Mouse (Mus musculus) liver, embryonic 14.5 days (tissue): ENCODE results near the gene Abca7. TPM values are rescaled to one million over a fixed set of nuclear protein-coding genes. Genes with fewer than 3 reads are reported as not detected.

Experiments
- ATAC-seq: fragments of 200-750 bp; cut with Nextera tagmentation; 2 replicates; pipeline ENCODE4 v1.8.0; 2017; ENCODE audit warnings: moderate number of reproducible peaks, mild to moderate bottlenecking, moderate library complexity; ENCODE audit not compliant: insufficient read depth
- DNase-seq, 3 experiments: peaks; one replicate each; pipeline ENCODE4 v3.0.0-alpha.2; 2012 to 2013; ENCODE audit warnings: low read depth in 3 of 3, low spot score in 3 of 3
- H3K27ac ChIP-seq: fragments of 300-500 bp; sonication (generic); 2 replicates; pipeline ENCODE4 v1.5.1; 2014; ENCODE audit warnings: moderate library complexity, mild to moderate bottlenecking, control low read depth, inconsistent platforms
- H3K27me3 ChIP-seq: fragments of 300-500 bp; sonication (generic); 2 replicates; pipeline ENCODE4 v1.6.1; 2014; ENCODE audit warnings: mild to moderate bottlenecking, low read length, moderate library complexity; ENCODE audit not compliant: control insufficient read depth, insufficient read depth
- H3K36me3 ChIP-seq: fragments of 300-500 bp; sonication (generic); replicated peaks from 2 replicates; pipeline ENCODE4 v1.6.1; 2014; ENCODE audit warnings: low read depth; ENCODE audit not compliant: control insufficient read depth, insufficient read depth
- H3K4me1 ChIP-seq, 2 experiments: fragments of 200-500 bp in 1 of 2; fragments of 300-500 bp in 1 of 2; sonication (generic) in 1 of 2; replicated peaks; 2 replicates each; pipeline ENCODE4 v1.6.1; 2012 to 2014; ENCODE audit warnings: antibody characterized with exemption in 1 of 2, inconsistent platforms in 1 of 2, low read length in 1 of 2; ENCODE audit not compliant: control insufficient read depth in 2 of 2, insufficient read depth in 2 of 2
- H3K4me2 ChIP-seq: fragments of 300-500 bp; sonication (generic); 2 replicates; pipeline ENCODE4 v1.6.1; 2014; ENCODE audit warnings: low read depth, mild to moderate bottlenecking, control low read depth, moderate library complexity
- H3K4me3 ChIP-seq, 2 experiments: fragments of 200-500 bp in 1 of 2; fragments of 300-500 bp in 1 of 2; sonication (generic) in 1 of 2; 2 replicates each; pipeline ENCODE4 v1.5.1; 2012 to 2014; ENCODE audit warnings: low read depth in 2 of 2, low read length in 2 of 2, mild to moderate bottlenecking in 2 of 2, control low read depth in 1 of 2, inconsistent platforms in 1 of 2, moderate library complexity in 1 of 2; ENCODE audit not compliant: insufficient read depth in 1 of 2
- H3K9ac ChIP-seq: fragments of 300-500 bp; sonication (generic); replicated peaks from 2 replicates; pipeline ENCODE4 v1.6.1; 2014; ENCODE audit warnings: mild to moderate bottlenecking, control low read depth, moderate library complexity
- H3K9me3 ChIP-seq: fragments of 300-500 bp; sonication (generic); 2 replicates; pipeline ENCODE4 v1.6.1; 2016; ENCODE audit warnings: low read length, mixed read lengths; ENCODE audit not compliant: control insufficient read depth
- CTCF ChIP-seq: IDR thresholded peaks from 2 replicates; pipeline ENCODE4 v1.5.1; 2016; ENCODE audit warnings: antibody characterized with exemption, low read depth, control low read depth
- EP300 ChIP-seq: IDR thresholded peaks from 2 replicates; pipeline ENCODE4 v1.6.1; 2016; ENCODE audit warnings: antibody characterized with exemption, low read depth
- WGBS: fragments of 180-500 bp; shearing (Covaris S2); extraction: QIAGEN DNeasy Blood & Tissue Kit; methylation state at CpG from one replicate; pipeline ENCODE4 v1.1.7; 2014; ENCODE audit not compliant: insufficient replicate concordance; 5-methylcytosine and 5-hydroxymethylcytosine counted together
- polyA plus RNA-seq, 2 experiments: library from polyadenylated mRNA; depleted of rRNA in 1 of 2; stranded (reverse) in 1 of 2; unstranded in 1 of 2; fragments of >200 nt; fragmentation: Nextera tagmentation in 1 of 2; extraction: Ambion mirVana in 1 of 2; gene quantifications; 2 replicates each; pipeline versions ENCODE4 v1.2.1 to v1.2.3; 2012 to 2014

Gene Abca7
- polyA plus RNA-seq, 2 experiments = 4.9 to 11.2 TPM

DNA sequence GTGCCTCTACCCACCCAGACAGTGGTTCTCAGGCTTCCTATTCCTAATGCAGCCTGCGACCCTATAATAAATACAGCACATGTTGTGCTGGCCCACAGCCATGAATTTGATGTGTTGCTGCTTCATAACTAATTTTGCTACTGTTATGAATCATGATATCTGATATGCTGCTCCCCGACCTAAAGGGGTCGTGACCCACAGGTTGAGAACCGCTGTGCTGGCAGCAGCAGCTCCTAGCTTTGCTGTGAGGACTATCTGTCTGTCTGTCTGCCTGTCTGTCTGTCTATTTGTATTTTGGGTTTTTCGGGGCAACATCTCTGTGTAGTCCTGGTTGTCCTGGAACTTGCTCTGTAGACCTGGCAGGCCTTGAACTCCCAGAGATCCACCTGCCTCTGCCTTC is 27.5 kb downstream of the Abca7 start:
- Histone ChIP-seq H3K4me2 (no peak overlapping the region), H3K27ac (no peak overlapping the region), H3K9ac (no peak overlapping the region), H3K4me1 (peaks cover 13 to 15% of the 10 kb centered on the region in 2 experiments), H3K36me3 (no peaks in the 10 kb centered on the region; the same call in 1 of the 2 replicates), H3K27me3 (no peaks in the 10 kb centered on the region), H3K9me3 (no peaks in the 10 kb centered on the region), H3K4me3 (no peak overlapping the region)
- no peak for TF ChIP-seq EP300
- no peak for TF ChIP-seq CTCF
- ATAC-seq = no peak
- DNase-seq = no peak
- 74% methylated on average over 5 of the region's 5 CpGs for WGBS

DNA sequence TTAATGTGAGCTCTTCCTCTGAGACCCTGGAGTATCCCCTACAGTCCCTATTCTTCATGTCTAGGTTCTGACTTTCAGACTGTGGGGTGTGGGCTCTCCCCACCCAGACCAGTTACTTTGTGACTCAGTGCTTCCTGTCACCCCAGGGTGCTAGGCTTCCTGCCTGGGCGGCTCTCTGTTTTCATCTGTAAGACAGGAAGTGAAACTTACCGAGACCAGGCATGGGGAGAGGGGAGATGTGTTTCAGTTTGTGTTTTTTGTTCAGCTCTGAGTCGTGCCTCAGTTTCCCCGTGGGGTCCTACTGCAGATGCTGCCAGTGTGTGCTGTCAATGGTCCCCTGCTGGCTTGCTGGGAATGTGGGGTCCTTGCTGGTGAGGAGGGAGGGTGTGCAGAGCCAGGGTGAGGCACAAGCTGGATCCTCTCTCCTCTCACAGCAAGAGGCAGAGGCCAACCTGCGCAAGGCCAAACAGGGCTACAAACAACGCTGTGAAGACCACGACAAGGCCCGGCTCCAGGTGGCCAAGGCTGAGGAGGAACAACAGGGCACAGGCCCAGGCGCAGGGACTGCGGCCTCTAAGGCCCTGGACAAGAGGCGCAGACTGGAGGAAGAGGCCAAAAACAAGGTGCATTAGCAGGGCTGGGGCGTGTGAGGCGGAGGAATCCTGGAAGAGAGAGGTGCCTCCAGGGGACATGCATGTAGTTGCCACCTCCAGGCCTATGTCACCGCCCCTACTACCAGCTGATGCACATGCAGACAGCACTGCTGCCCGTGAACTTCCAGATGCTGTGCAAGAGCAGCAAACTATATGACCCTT is 28.1 kb downstream of the Abca7 start:
- Histone ChIP-seq H3K27ac (no peak overlapping the region), H3K9me3 (no peaks in the 10 kb centered on the region), H3K27me3 (no peaks in the 10 kb centered on the region), H3K4me3 (no peak overlapping the region), H3K4me1 (peaks cover 8 to 9% of the 10 kb centered on the region in 2 experiments), H3K36me3 (no peaks in the 10 kb centered on the region; the same call in none of the 2 replicates), H3K4me2 (no peak overlapping the region), H3K9ac (no peak overlapping the region)
- DNase-seq (no peak), ATAC-seq (no peak)
- 68% methylated on average over 15 of the region's 15 CpGs for WGBS
- no peak for TF ChIP-seq CTCF
- no peak for TF ChIP-seq EP300

DNA sequence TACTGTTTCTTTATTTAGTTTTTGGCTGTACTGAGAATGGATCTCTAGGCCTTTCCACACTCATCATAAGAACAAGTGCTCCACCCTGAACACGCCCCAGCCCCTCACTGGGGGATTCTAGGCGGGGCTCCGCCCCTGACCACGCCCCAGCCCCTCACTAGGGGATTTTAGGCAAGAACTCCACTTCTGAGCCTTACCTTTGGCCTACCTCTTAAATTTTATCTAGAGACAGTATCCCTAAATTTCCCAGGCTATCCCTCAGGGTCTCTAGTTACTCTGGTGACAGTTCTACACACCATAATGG is 28.7 kb downstream of the Abca7 start:
- Histone ChIP-seq H3K9me3 (no peaks in the 10 kb centered on the region), H3K36me3 (no peaks in the 10 kb centered on the region; the same call in none of the 2 replicates), H3K4me2 (no peak overlapping the region), H3K27ac (no peak overlapping the region), H3K4me3 (no peak overlapping the region), H3K27me3 (no peaks in the 10 kb centered on the region), H3K9ac (no peak overlapping the region), H3K4me1 (peaks cover 5 to 7% of the 10 kb centered on the region in 2 experiments)
- WGBS = 38% methylated on average over 4 of the region's 4 CpGs
- ATAC-seq = no peak
- TF ChIP-seq EP300 (no peak), CTCF (no peak)
- no peak for DNase-seq

DNA sequence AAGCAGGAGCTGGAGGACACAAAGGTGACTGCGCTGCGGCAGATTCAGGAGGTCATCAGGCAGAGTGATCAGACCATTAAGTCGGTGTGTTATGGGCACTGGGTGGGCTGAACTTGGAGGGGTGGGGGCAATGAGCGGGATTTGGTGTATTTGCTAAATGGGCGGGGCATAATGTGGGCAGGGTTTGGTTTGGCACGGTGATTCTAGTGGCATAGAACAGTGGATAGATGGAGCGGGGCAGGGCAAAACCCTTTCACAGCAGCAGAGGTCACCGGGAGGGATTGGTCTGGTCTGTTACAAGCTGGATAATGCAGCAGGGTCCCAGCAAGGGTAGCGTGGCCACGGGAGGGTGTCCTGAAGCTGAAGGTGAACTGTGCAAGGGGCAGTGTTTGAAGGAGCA is 29.2 kb downstream of the Abca7 start:
- H3K4me1 ChIP-seq = peaks cover 5 to 7% of the 10 kb centered on the region in 2 experiments
- H3K27ac ChIP-seq = no peak overlapping the region

DNA sequence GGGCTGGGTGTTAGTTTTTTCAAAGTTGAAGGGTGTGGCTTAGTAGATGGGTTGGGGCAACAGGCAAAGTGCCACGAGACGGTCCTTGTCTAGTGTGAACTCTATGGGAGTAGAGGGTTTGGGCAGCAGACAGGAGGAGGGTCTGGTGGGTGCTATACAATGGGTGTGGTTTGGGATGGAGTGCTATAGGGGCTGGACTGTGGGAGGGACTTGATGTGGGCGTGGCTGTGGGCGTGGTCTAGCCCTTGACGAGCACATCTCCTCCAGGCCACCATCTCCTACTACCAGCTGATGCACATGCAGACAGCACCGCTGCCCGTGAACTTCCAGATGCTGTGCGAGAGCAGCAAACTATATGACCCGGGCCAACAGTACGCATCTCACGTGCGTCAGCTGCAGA is 29.6 kb downstream of the Abca7 start:
- ATAC-seq = 0 out of 2 replicates have a peak, but pooled peaks have one; percentile 10
- DNase-seq = no peak
- 51% methylated on average over 12 of the region's 12 CpGs for WGBS
- no peak overlapping the region for H3K27ac ChIP-seq
- H3K4me2 ChIP-seq = no peak overlapping the region
- H3K36me3 ChIP-seq = no peaks in the 10 kb centered on the region; the same call in none of the 2 replicates
- no peaks in the 10 kb centered on the region for H3K9me3 ChIP-seq
- H3K9ac ChIP-seq = no peak overlapping the region
- H3K4me3 ChIP-seq = no peak overlapping the region
- peaks cover 5 to 7% of the 10 kb centered on the region in 2 experiments for H3K4me1 ChIP-seq
- no peaks in the 10 kb centered on the region for H3K27me3 ChIP-seq
- TF ChIP-seq CTCF (no peak), EP300 (no peak)

More for the DNA sequence above, 29.2 kb downstream of the Abca7 start:
- Histone ChIP-seq H3K9ac (no peak overlapping the region), H3K9me3 (no peaks in the 10 kb centered on the region), H3K36me3 (no peaks in the 10 kb centered on the region; the same call in none of the 2 replicates), H3K4me2 (no peak overlapping the region), H3K4me3 (no peak overlapping the region), H3K27me3 (no peaks in the 10 kb centered on the region)
- ATAC-seq = no peak
- no peak for DNase-seq
- TF ChIP-seq EP300 (no peak), CTCF (no peak)
- 68% methylated on average over 10 of the region's 10 CpGs for WGBS
